Mouse (Mus musculus) CH12.LX (cell line): ENCODE data around the gene Foxp1. TPM values are rescaled to one million over a fixed set of nuclear protein-coding genes. Genes with fewer than 3 reads are reported as not detected.

Experiments
- DNase-seq: peaks from one replicate; pipeline ENCODE4 v3.0.0-alpha.2; 2013; ENCODE audit errors: extremely low read depth
- H3K27ac ChIP-seq: 2 replicates; pipeline ENCODE4 v1.5.1; 2012; ENCODE audit warnings: low read depth, mild to moderate bottlenecking, control low read depth, moderate library complexity; ENCODE audit not compliant: insufficient read depth
- H3K27me3 ChIP-seq: replicated peaks from 2 replicates; pipeline ENCODE3; 2012; ENCODE audit warnings: inconsistent platforms
- H3K36me3 ChIP-seq, 2 experiments: replicated peaks in 1 of 2; 2 replicates each; pipeline versions ENCODE3 to v1.6.1; 2012; ENCODE audit warnings: inconsistent platforms in 1 of 2, low read length in 1 of 2, mild to moderate bottlenecking in 1 of 2, mixed read lengths in 1 of 2, moderate library complexity in 1 of 2; ENCODE audit not compliant: control insufficient read depth in 1 of 2, insufficient read depth in 1 of 2
- H3K4me1 ChIP-seq, 2 experiments: 2 replicates each; pipeline ENCODE4 v1.6.1; 2012; ENCODE audit warnings: inconsistent platforms in 1 of 2, moderate library complexity in 1 of 2; ENCODE audit not compliant: insufficient read depth in 2 of 2, control insufficient read depth in 1 of 2
- H3K4me2 ChIP-seq: 2 replicates; pipeline ENCODE4 v1.6.1; 2012; ENCODE audit warnings: low read depth, mild to moderate bottlenecking, control low read depth; ENCODE audit not compliant: poor library complexity, insufficient read depth, severe bottlenecking
- H3K4me3 ChIP-seq, 3 experiments: fragments of 150-350 bp in 1 of 3; sonication (generic) in 1 of 3; replicated peaks in 1 of 3; 2 replicates each; pipeline versions ENCODE3 to v1.5.1; 2011 to 2012; ENCODE audit warnings: low read depth in 2 of 3, low read length in 2 of 3, mild to moderate bottlenecking in 2 of 3, moderate library complexity in 2 of 3, control low read depth in 1 of 3, improper control_type of control experiment in 1 of 3, inconsistent platforms in 1 of 3, mixed read lengths in 1 of 3; ENCODE audit not compliant: poor library complexity in 1 of 3
- H3K79me2 ChIP-seq: replicated peaks from 2 replicates; pipeline ENCODE4 v1.6.1; 2012; ENCODE audit warnings: mild to moderate bottlenecking, moderate library complexity; ENCODE audit not compliant: control insufficient read depth, poor library complexity, insufficient read depth, severe bottlenecking; ENCODE audit errors: extremely low read depth
- H3K9ac ChIP-seq: 2 replicates; pipeline ENCODE4 v1.6.1; 2012; ENCODE audit warnings: low read depth, mild to moderate bottlenecking, control low read depth, moderate library complexity; ENCODE audit not compliant: insufficient read depth
- H3K9me3 ChIP-seq: replicated peaks from 2 replicates; pipeline ENCODE3; 2012; ENCODE audit warnings: low read length, inconsistent platforms, mixed read lengths
- BHLHE40 ChIP-seq: IDR thresholded peaks from 2 replicates; pipeline ENCODE4 v1.6.1; 2011; ENCODE audit warnings: mild to moderate bottlenecking, low read depth, low read length, improper control_type of control experiment
- CHD1 ChIP-seq: IDR thresholded peaks from 2 replicates; pipeline ENCODE4 v1.6.1; 2012; ENCODE audit warnings: low read depth, low read length, improper control_type of control experiment, inconsistent platforms
- CHD2 ChIP-seq: IDR thresholded peaks from 2 replicates; pipeline ENCODE4 v1.6.1; 2011; ENCODE audit warnings: low read length, improper control_type of control experiment
- CTCF ChIP-seq, 2 experiments: IDR thresholded peaks in 1 of 2; conservative IDR thresholded peaks in 1 of 2; 2 replicates each; pipeline ENCODE4 v1.5.1; 2011 to 2012; ENCODE audit warnings: low read depth in 2 of 2, low read length in 2 of 2, improper control_type of control experiment in 1 of 2, inconsistent platforms in 1 of 2, mild to moderate bottlenecking in 1 of 2, moderate library complexity in 1 of 2
- E2F4 ChIP-seq: IDR thresholded peaks from 2 replicates; pipeline ENCODE4 v1.6.1; 2011; ENCODE audit warnings: low read depth, low read length, improper control_type of control experiment; ENCODE audit not compliant: insufficient replicate concordance
- ELF1 ChIP-seq: IDR thresholded peaks from 2 replicates; pipeline ENCODE4 v1.6.1; 2014; ENCODE audit warnings: low read depth, mild to moderate bottlenecking, inconsistent platforms, low read length, improper control_type of control experiment
- EP300 ChIP-seq: IDR thresholded peaks from 2 replicates; pipeline ENCODE4 v1.6.1; 2011; ENCODE audit warnings: low read length, improper control_type of control experiment
- ETS1 ChIP-seq: conservative IDR thresholded peaks from 2 replicates; pipeline ENCODE4 v1.6.1; 2012; ENCODE audit warnings: low read depth, mild to moderate bottlenecking, inconsistent platforms, low read length, improper control_type of control experiment, moderate library complexity
- GABPA ChIP-seq: IDR thresholded peaks from 2 replicates; pipeline ENCODE4 v1.6.1; 2012; ENCODE audit warnings: low read depth, low read length, improper control_type of control experiment, inconsistent platforms; ENCODE audit not compliant: insufficient replicate concordance
- HCFC1 ChIP-seq: IDR thresholded peaks from 2 replicates; pipeline ENCODE4 v1.6.1; 2012; ENCODE audit warnings: low read depth, mild to moderate bottlenecking, inconsistent platforms, low read length, improper control_type of control experiment
- IRF4 ChIP-seq: IDR thresholded peaks from 2 replicates; pipeline ENCODE4 v1.6.1; 2014; ENCODE audit warnings: low read depth, mild to moderate bottlenecking, inconsistent platforms, low read length, improper control_type of control experiment
- JUN ChIP-seq: IDR thresholded peaks from 2 replicates; pipeline ENCODE4 v1.6.1; 2011; ENCODE audit warnings: low read depth, mild to moderate bottlenecking, low read length, improper control_type of control experiment, moderate library complexity; ENCODE audit not compliant: insufficient read depth
- JUND ChIP-seq: conservative IDR thresholded peaks from 2 replicates; pipeline ENCODE4 v1.6.1; 2011; ENCODE audit warnings: low read depth, low read length, improper control_type of control experiment
- KAT2A ChIP-seq: IDR thresholded peaks from 2 replicates; pipeline ENCODE4 v1.6.1; 2012; ENCODE audit warnings: low read length, improper control_type of control experiment, inconsistent platforms; ENCODE audit not compliant: insufficient replicate concordance
- MAFK ChIP-seq: IDR thresholded peaks from 2 replicates; pipeline ENCODE4 v1.6.1; 2011; ENCODE audit warnings: low read length, improper control_type of control experiment; ENCODE audit not compliant: insufficient replicate concordance
- MAX ChIP-seq: IDR thresholded peaks from 2 replicates; pipeline ENCODE4 v1.6.1; 2011; ENCODE audit warnings: low read length, improper control_type of control experiment
- MAZ ChIP-seq: IDR thresholded peaks from 2 replicates; pipeline ENCODE4 v1.6.1; 2012; ENCODE audit warnings: low read depth, mild to moderate bottlenecking, inconsistent platforms, low read length, improper control_type of control experiment, moderate library complexity
- MEF2A ChIP-seq: IDR thresholded peaks from 2 replicates; pipeline ENCODE4 v1.6.1; 2014; ENCODE audit warnings: low read depth, mild to moderate bottlenecking, inconsistent platforms, low read length, improper control_type of control experiment, borderline replicate concordance
- MXI1 ChIP-seq: IDR thresholded peaks from 2 replicates; pipeline ENCODE4 v1.6.1; 2011; ENCODE audit warnings: mild to moderate bottlenecking, low read depth, low read length, improper control_type of control experiment
- MYC ChIP-seq: IDR thresholded peaks from 2 replicates; pipeline ENCODE4 v1.6.1; 2011; ENCODE audit warnings: low read depth, mild to moderate bottlenecking, improper control_type of control experiment, low read length
- NELFE ChIP-seq: IDR thresholded peaks from 2 replicates; pipeline ENCODE4 v1.6.1; 2011; ENCODE audit warnings: low read depth, low read length, improper control_type of control experiment
- NRF1 ChIP-seq: IDR thresholded peaks from 2 replicates; pipeline ENCODE4 v1.6.1; 2014; ENCODE audit warnings: low read depth, mild to moderate bottlenecking, inconsistent platforms, low read length, improper control_type of control experiment, moderate library complexity
- PAX5 ChIP-seq: IDR thresholded peaks from 2 replicates; pipeline ENCODE4 v1.6.1; 2012; ENCODE audit warnings: low read length, inconsistent platforms, mixed read lengths
- POLR2A ChIP-seq: IDR thresholded peaks from 2 replicates; pipeline ENCODE4 v1.6.1; 2011; ENCODE audit warnings: low read depth, mild to moderate bottlenecking, improper control_type of control experiment, low read length
- POLR2AphosphoS2 ChIP-seq: IDR thresholded peaks from 2 replicates; pipeline ENCODE4 v1.6.1; 2011; ENCODE audit warnings: low read depth, low read length, improper control_type of control experiment
- RAD21 ChIP-seq: IDR thresholded peaks from 2 replicates; pipeline ENCODE4 v1.6.1; 2011; ENCODE audit warnings: low read depth, mild to moderate bottlenecking, low read length, improper control_type of control experiment, moderate library complexity
- RCOR1 ChIP-seq: conservative IDR thresholded peaks from 2 replicates; pipeline ENCODE4 v1.6.1; 2012; ENCODE audit warnings: low read depth, mild to moderate bottlenecking, inconsistent platforms, low read length, improper control_type of control experiment
- SIN3A ChIP-seq: IDR thresholded peaks from 2 replicates; pipeline ENCODE4 v1.6.1; 2012; ENCODE audit warnings: low read length, improper control_type of control experiment, inconsistent platforms
- SMC3 ChIP-seq: IDR thresholded peaks from 2 replicates; pipeline ENCODE4 v1.6.1; 2011; ENCODE audit warnings: low read depth, low read length, improper control_type of control experiment
- TBP ChIP-seq: conservative IDR thresholded peaks from 2 replicates; pipeline ENCODE4 v1.6.1; 2011; ENCODE audit warnings: low read depth, low read length, improper control_type of control experiment
- TCF12 ChIP-seq: IDR thresholded peaks from 2 replicates; pipeline ENCODE4 v1.6.1; 2014; ENCODE audit warnings: low read depth, mild to moderate bottlenecking, inconsistent platforms, low read length, improper control_type of control experiment
- UBTF ChIP-seq: IDR thresholded peaks from 2 replicates; pipeline ENCODE4 v1.6.1; 2012; ENCODE audit warnings: low read depth, mild to moderate bottlenecking, inconsistent platforms, low read length, improper control_type of control experiment, moderate library complexity
- USF1 ChIP-seq: IDR thresholded peaks from 2 replicates; pipeline ENCODE4 v1.6.1; 2014; ENCODE audit warnings: low read depth, mild to moderate bottlenecking, inconsistent platforms, low read length, improper control_type of control experiment
- USF2 ChIP-seq: conservative IDR thresholded peaks from 2 replicates; pipeline ENCODE4 v1.6.1; 2011; ENCODE audit warnings: low read depth, low read length, improper control_type of control experiment
- ZC3H11A ChIP-seq: IDR thresholded peaks from 2 replicates; pipeline ENCODE4 v1.6.1; 2012; ENCODE audit warnings: low read depth, mild to moderate bottlenecking, inconsistent platforms, low read length, improper control_type of control experiment
- ZKSCAN1 ChIP-seq: IDR thresholded peaks from 2 replicates; pipeline ENCODE4 v1.6.1; 2012; ENCODE audit warnings: low read depth, inconsistent platforms, low read length, improper control_type of control experiment, borderline replicate concordance
- ZMIZ1 ChIP-seq: IDR thresholded peaks from 2 replicates; pipeline ENCODE4 v1.6.1; 2012; ENCODE audit warnings: low read depth, mild to moderate bottlenecking, inconsistent platforms, low read length, improper control_type of control experiment
- ZNF384 ChIP-seq: IDR thresholded peaks from 2 replicates; pipeline ENCODE4 v1.6.1; 2012; ENCODE audit warnings: low read depth, low read length, improper control_type of control experiment, inconsistent platforms
- dilution Hi-C: fragments of 300-500 bp; cut with MboI; formaldehyde crosslinking; loops from 2 replicates; pipeline ENCODE4 v1.14.3; 2020; ENCODE audit warnings: low sequenced_read_pairs; ENCODE audit not compliant: extremely low pct_unique_long_range_greater_than_20kb, extremely low pct_ligation_motif_present
- in situ Hi-C: fragments of 300-500 bp; cut with MboI; formaldehyde crosslinking; loops from 3 replicates; pipeline ENCODE4 v1.14.3; 2019; ENCODE audit warnings: low sequenced_read_pairs, low pct_ligation_motif_present, low pct_unique_long_range_greater_than_20kb, mixed read lengths
- polyA plus RNA-seq: library from polyadenylated mRNA; unstranded; fragments of >175 nt; gene quantifications from 2 replicates; pipeline ENCODE4 v1.2.1, GENCODE M21; 2012; ENCODE audit warnings: low read depth; ENCODE audit not compliant: insufficient read length
- total RNA-seq, 2 experiments: library from RNA; depleted of rRNA; stranded (reverse); fragments of 300-350 nt in 1 of 2; fragments of >200 nt in 1 of 2; gene quantifications; 2 replicates each; pipeline ENCODE4 v1.2.3; 2012 to 2014

Gene Foxp1
- total and polyA plus RNA-seq, 3 experiments = 66.5 to 105 (median 87.4) TPM

DNA sequence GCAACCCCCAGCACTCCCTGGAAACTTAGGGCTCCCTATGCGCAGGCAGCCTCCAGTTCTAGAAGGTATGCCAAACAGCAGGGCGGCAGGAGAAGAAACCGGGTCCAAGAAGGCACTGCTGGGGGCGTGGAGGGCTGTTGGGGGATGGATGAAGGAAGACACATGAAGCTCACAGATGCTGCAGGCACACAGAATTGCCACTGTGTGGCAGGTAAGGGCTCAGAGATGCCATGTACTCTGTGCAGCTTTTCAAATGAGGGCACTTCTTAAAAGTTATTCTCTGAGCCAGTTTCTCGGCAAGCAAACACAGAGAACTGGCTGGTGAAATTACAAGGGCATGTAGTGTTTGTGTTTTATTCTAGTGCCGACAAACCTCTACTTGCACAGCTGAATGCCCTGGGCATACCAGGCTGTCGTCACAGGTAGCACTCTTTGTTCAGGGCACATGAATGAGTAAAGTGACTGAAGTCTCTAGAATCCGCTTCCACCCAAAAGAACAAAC lies 330.8 kb downstream of the Foxp1 start:
- H3K9me3 ChIP-seq = no peaks in the 10 kb centered on the region
- dilution Hi-C loops = no loop called here
- H3K4me3 ChIP-seq = peak overlapping the region; percentile 57 to 80 (median 70)
- no peak for TF ChIP-seq ELF1
- TF ChIP-seq NELFE = 0 out of 2 replicates have a peak, but pooled peaks have one; percentile 34
- peak; percentile 86 for TF ChIP-seq SMC3
- TF ChIP-seq ZC3H11A = 0 out of 2 replicates have a peak, but pooled peaks have one; percentile 17
- TF ChIP-seq BHLHE40 = peak; percentile 49
- TF ChIP-seq NRF1 = 0 out of 2 replicates have a peak, but pooled peaks have one; percentile 21
- no peak; the same call in 1 of the 2 replicates for TF ChIP-seq ETS1
- 0 out of 2 replicates have a peak, but pooled peaks have one; percentile 6 for TF ChIP-seq POLR2A
- no peak; the same call in 1 of the 2 replicates for TF ChIP-seq CHD2
- TF ChIP-seq ZNF384 = no peak
- no peak for TF ChIP-seq PAX5
- TF ChIP-seq E2F4 = no peak
- TF ChIP-seq HCFC1 = peak; percentile 14; the same call in 1 of the 2 replicates
- TF ChIP-seq MAX = 0 out of 2 replicates have a peak, but pooled peaks have one; percentile 22
- no peak for TF ChIP-seq JUND
- no peak for TF ChIP-seq RCOR1
- TF ChIP-seq IRF4 = no peak
- peak; percentile 72 for TF ChIP-seq SIN3A
- no peak for TF ChIP-seq GABPA
- TF ChIP-seq TCF12 = peak; percentile 48; the same call in 1 of the 2 replicates
- TF ChIP-seq EP300 = no peak
- no peak for TF ChIP-seq ZKSCAN1
- TF ChIP-seq TBP = peak; percentile 58; the same call in 1 of the 2 replicates
- TF ChIP-seq ZMIZ1 = no peak
- TF ChIP-seq KAT2A = no peak
- TF ChIP-seq JUN = no peak
- TF ChIP-seq POLR2AphosphoS2 = no peak
- no peak for TF ChIP-seq UBTF
- no peak for TF ChIP-seq USF2
- peak; percentile 83 for TF ChIP-seq MXI1
- TF ChIP-seq USF1 = no peak
- TF ChIP-seq MAFK = no peak
- no peak; the same call in none of the 2 replicates for TF ChIP-seq CHD1
- TF ChIP-seq CTCF (conservative IDR thresholded peaks at IDR 0.05 in 1 of 2, IDR thresholded peaks at IDR 0.05 in 1 of 2; ENCODE audit: low read depth in 2 of 2, low read length in 2 of 2) = peak in 1 of 2 experiments; percentile 74; a peak in 2 of 4 replicates
- peak; percentile 62 for TF ChIP-seq MEF2A
- TF ChIP-seq RAD21 = peak; percentile 79
- peak; percentile 61; the same call in 1 of the 2 replicates for TF ChIP-seq MAZ
- peak; percentile 77; the same call in 1 of the 2 replicates for TF ChIP-seq MYC
- DNase-seq = peak; percentile 83
- H3K79me2 ChIP-seq = peaks cover 35% of the 10 kb centered on the region
- H3K4me2 ChIP-seq = peak overlapping the region; percentile 99
- in situ Hi-C loops = loop anchor here (10.0 kb wide), 1 partner anchor 193 kb away; no protein-coding TSS in a partner anchor
- peaks cover 11 to 18% of the 10 kb centered on the region in 2 experiments for H3K36me3 ChIP-seq
- H3K27me3 ChIP-seq = no peaks in the 10 kb centered on the region
- peak overlapping the region; percentile 95 for H3K27ac ChIP-seq
- H3K9ac ChIP-seq = peak overlapping the region; percentile 77
- peaks cover 14 to 55% of the 10 kb centered on the region in 2 experiments for H3K4me1 ChIP-seq
